Mouse (Mus musculus): ENCODE results near the gene Vps54.
"Not testable (repeated sequence)": the region's sequence is repeated elsewhere in the genome, so short reads cannot be mapped to it uniquely, and the experiment has no call there.

Gene Vps54

DNA sequence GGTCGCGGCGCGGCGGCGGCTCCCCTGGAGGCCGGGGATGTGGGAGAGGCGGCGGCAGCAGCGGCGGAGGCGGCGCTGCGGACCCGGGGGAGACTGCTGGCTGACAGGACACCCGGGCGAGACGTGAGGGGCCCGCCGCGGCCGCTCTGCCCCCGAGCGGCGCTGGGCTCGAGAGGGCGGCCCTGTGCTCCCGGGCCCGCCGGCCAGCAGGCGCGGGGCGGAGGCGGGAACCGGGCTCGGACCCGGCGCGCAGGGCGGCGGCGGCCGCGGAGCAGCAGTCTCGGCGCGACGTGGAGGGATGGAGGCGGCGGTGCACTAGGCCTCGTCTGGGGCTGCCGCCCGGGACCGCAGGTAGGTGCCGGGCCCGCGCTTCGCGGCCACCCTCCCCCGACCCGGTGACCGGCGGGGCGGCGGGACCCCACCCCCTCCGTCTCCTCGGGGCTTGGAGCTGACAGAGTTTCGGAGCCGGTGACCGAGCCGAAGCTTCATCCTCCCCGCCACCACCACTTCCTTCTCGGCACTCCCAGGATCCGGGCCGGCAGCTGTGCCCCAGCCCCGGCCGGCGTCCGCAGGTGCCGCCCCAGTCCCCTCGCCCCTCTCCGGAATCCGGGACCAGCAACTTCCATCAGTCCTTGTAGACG lies at the start of gene Vps54:
Vps54 (plus strand) TSS at position 261 of the 641 bp plus-strand sequence.
- in situ Hi-C loops (cut with MboI): no loop called here

DNA sequence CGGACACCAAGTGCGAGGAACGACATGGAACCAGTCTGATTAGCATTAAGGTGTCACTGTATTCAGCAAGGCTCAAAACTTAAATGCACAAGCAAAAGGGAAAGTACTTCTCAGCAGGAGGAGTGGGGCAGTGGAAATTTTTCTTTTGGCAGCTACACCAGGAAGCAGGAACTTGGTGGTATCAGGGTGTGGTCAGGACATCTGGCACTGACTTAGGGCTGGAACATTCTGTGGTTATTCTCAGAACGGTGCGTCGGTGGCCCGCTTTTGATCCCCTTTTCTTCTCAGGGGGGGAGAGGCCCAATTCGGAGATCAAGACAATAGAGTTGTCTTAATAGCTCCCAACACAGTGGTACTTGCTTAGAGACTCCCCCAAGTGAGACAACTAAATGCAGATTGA lies 47.3 kb upstream of the Vps54 start:
- in situ Hi-C loops (cut with MboI): loop anchor here (25.0 kb wide), 2 partner anchors 280 to 405 kb away; no protein-coding TSS in a partner anchor

DNA sequence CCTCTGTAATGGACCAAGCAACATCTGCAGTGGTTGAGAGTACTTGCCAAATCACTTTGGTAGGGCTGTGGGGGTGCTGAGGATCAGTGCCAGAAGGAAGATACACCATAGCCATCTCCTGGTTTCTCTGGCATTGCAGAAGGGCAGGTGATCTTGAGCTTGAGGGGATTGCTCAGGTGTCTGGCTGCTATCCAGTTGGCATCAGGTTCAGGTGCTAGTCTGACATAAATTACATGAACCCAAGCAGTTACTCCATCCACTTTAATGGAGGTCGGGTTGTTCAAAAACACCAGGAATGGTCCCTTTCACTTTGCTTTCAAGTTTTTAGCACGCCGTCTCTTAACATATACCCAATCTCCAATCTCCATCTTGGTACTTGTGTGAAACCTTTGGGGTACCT lies 44.2 kb upstream of the Vps54 start:
- in situ Hi-C loops (cut with MboI): loop anchor here (25.0 kb wide), 2 partner anchors 283 to 408 kb away; no protein-coding TSS in a partner anchor

DNA sequence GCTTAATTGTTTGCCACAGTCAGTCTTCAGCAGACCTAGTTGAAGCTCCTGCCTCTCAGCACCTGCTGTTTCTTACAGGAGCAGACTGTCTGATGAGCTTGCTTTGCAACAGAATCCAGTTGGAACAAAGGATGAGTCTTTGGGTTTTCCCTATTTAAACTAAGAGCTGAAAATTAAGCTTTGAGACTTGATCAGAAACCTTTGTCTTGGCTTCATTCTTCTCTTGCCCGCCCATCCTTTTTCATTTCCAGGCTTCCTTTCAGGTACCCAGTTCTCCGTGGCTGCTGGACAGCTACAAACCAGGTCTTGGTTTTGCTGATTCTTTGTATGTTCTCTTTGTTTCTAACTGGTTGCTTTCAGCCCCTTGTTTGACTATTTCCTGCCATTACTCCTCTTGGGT lies 30.0 kb upstream of the Vps54 start:
- in situ Hi-C loops (cut with MboI): no loop called here

DNA sequence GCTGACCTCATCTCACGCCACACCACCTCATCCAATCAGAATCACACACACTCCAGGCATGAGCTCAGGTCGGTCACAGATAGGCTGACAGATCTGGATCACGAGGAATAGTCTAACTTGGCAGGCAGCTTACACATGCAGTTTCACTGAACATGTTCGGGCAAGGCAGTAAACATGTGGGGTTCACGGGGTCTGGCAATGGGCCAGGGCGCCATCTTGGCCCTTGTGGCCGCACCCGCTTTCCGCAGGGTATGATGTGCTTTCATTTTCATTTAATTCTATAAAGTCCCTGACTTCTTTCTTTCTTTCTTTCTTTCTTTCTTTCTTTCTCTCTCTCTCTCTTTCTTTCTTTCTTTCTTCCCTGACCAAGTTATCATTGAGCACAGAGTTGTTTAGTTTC lies 29.4 kb upstream of the Vps54 start:
- in situ Hi-C loops (cut with MboI): not testable (repeated sequence)

DNA sequence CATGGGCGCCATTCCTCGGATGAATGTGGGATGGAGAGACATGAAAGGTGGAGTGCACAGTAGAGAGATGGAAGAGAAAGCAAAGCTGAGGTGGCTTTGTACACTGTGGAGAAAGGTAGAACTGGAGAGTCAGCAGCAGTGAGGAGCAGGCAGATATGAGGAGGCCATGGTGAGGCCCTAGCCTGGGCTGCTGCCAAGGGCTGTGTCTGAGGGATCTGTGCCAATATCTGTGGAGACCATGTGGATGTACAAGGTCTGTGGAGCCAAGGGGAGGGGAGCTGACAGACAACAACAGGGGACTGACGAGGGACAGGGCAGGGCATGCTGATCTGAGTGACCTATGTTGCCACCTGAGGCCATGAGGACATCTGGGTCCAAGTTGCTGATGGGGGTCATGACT lies 21.7 kb upstream of the Vps54 start:
- in situ Hi-C loops (cut with MboI): no loop called here

DNA sequence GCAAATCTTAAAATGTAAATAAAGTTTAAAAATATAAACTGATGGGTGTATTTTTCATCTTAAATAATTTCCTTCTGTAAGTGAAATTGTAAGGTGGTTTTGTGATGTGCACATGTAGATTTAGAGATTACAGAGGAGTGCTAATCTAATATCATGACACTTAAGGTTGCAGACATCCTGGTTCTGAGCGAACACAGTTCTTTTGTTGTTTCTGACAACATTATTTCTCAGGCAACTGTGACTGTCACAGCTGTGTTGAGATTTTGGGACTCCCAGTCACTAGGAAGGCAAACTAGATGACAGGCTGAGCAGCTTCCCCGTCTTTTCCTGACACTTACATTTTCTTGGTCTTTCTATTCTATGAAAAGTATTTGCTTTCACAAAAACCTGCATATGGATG lies 19.8 kb upstream of the Vps54 start:
- in situ Hi-C loops (cut with MboI): no loop called here

DNA sequence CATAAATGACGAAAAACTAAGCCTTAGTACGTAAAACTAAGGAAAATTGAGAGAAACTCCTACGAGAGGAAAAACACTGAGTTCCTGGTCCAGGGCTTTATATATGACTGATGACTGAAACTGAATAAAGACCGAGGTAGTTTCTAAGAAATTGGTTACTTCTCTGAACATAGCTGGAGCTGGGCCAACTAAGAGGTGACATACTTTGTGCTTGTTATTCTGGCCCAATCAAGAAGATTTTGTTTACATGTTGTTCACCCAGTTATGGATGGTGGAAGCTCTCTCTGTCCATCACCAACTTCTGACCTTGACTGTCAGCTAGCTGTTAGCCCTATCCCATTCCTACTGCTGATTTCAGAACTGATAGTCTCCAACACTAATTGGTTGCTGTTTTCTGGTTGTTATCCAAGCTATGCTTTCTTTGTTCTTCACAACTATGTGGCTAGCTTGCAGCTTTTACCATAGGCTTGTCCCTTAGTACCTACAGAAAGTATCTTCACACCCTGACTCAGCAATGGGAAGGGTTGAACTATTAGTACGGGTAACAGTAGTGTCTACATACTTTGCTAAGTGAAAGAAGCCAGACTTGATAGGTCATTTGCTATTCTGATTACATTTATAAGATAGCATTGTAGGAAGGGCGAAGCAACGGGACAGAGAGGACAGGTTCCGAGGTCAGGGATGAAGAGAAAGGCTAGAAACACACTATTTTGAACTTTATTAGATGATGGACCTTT lies 19.1 kb upstream of the Vps54 start:
- in situ Hi-C loops (cut with MboI): no loop called here

DNA sequence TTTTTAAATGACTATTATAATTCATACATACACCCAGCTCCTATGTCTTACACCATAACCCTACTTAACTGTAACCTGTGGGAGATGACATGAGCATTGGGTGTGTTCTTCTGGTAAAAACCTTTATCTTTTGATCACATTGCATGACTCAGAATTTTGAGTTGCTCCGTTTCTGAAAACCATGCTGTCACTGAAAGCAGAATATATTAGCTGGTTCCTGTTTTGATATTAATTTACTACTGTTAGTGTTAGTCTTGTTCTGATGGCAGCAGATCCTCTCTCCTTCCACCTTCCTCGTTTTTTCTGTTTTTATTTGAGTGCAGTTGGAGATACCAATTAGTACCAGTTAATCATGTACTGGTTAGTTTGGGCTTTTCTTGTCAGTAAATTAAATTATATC lies 18.3 kb upstream of the Vps54 start:
- in situ Hi-C loops (cut with MboI): no loop called here

DNA sequence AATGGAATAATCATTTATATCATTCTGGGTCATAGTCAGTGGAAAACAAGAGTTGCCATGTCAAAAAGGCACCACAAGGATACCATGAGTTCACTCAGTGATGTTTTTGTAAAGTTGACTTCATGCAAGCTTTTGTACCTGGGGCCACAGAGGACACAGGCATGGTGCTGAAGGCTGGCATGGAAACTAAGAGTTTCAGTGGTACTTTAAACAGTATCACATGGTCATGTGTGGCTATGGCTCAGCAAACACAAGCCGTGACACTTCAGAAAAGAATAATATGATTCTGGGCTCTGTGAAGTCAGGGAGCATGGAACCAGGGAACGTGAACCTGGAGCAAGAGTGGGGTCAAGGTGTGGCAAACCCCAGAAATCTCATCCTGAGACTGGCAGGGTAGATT lies 17.7 kb upstream of the Vps54 start:
- in situ Hi-C loops (cut with MboI): no loop called here

DNA sequence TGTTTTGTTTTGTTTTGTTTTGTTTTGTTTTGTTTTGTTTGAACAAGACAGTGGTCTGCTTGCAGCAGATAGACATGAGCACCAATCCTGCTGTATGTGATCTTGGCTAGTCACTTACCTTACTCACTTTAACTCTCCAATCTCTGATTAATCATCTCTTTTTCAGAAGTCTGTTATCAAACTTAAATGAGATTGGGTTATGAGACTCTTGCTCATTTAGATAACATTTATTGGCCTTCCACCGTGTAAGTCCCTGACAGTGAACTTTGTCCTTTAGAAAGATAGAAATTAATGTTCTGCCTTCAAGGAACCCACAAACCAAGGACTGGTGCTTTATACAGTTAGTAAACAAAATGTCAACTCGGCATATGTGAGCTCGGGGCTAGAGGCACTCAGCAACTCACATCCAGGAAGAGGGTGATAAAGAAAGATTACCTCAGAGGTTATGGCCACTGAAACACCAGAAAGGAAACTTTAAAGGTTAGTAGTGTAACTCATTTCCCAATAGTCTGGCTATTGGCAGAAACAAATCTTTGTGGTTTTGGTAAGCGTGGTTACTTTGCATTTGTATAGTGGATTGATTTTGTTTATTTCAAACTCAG lies 16.4 kb upstream of the Vps54 start:
- in situ Hi-C loops (cut with MboI): no loop called here

DNA sequence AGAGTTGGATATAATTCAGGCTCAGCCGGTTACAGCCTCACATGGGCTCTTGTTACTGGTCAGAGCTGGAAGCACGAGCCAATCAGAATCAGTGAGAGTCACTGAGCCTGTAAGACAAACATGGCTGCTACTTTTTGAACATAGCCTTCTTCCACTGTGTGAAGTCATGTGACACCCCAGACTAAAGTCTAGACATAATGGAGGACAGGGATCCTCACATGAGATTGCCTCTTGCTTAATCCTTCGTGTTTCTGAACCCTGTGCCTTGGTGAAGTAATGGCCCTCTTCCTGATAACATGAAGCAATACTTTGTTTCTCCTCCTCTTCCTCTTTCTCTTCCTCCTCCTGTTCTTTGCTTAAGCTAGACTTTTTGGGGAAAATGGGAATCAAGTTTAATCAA lies 15.5 kb upstream of the Vps54 start:
- in situ Hi-C loops (cut with MboI): no loop called here

DNA sequence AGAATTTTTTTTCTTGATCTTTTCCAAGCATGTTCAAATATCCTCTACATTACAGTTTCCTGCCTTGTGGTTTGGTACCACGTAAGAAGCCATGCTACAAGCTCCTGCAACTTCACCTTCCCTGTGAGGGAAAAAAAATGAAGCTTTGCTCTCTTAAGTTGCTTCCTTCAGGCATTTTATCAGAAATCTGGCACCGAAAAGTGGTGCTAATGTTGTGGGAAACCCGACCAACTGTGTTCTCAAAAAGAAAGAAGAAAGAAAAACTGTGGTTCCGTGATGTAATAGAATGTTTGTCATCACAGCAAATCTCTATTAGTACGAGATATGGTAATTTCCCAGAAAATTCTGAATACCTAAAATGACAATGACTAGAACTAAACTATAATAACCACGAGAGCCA lies 15.0 kb upstream of the Vps54 start:
- in situ Hi-C loops (cut with MboI): no loop called here

DNA sequence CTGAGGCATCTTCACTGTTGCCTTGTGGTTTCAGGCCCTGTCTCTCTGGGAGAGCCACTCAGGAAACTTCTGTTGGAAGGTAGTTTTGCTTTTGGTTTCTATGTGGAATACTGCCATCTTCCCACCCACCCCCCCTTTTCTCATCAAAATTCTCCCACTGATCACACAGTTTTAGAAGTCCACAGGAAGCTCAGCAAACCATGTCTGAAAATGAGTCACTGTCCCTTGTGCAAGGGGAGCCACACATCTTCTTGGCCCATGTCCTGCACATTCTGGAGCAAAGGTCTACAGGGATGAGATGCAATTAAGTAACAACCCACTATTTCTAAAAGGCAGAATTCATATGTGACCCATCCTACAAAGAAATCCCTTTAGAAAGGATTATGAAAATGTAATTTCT lies 14.6 kb upstream of the Vps54 start:
- in situ Hi-C loops (cut with MboI): no loop called here

DNA sequence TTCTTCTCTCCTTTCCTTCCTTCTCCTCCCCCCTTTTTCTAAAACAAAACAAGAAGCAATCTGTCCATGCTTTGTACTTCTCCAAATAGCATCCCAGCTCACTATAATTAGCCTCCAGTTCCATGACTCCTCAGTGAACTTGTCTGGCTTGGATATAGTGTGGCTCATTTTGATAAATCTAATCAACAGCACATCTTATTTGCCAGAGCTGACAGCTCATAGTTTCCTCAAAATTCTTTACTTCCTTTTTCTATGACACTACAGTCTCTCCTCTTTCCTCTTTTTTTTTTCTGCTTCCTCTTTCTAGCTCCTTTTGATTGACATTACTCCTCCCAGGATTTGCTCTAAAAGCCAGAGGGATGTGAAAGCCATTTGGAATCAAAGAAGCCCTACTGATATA lies 14.1 kb upstream of the Vps54 start:
- in situ Hi-C loops (cut with MboI): no loop called here

DNA sequence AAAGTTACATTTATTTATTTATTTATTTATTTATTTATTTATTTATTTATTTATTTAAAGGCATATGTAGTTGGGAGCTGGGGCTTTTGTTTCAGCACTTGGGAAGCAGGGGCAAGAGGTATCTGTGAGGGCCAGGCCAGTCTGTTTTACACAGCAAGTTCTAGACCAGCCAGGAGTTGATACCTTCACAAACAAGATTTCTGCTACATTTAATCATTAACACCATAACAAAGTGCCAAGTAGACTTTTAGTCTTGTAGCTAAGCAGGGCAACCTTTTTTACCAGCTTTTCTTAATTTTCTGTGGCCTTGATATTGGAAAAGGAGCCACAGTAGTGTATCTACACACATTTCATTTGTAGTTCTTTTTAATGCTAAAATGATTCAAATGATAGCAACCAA lies 3.7 kb upstream of the Vps54 start:
- in situ Hi-C loops (cut with MboI): no loop called here

DNA sequence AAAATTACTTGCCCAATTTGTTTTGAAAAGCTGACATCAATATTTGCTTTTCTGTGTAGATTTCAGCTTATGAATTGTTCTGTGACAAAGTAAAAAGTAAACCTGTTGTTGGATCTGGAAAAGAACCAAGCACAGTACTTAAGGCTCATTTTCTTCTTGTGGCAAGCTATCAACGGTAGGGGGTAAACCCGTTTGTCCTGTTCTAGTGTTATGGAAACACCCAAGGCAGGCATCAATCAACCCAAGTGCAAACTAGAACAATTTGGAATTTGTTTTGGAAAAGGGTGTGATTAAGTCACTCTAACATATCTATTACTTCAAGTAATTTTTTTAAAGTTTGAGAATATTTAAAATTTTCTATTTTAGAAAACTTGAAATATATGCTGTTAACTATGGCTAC lies 3.3 kb upstream of the Vps54 start:
- in situ Hi-C loops (cut with MboI): no loop called here

DNA sequence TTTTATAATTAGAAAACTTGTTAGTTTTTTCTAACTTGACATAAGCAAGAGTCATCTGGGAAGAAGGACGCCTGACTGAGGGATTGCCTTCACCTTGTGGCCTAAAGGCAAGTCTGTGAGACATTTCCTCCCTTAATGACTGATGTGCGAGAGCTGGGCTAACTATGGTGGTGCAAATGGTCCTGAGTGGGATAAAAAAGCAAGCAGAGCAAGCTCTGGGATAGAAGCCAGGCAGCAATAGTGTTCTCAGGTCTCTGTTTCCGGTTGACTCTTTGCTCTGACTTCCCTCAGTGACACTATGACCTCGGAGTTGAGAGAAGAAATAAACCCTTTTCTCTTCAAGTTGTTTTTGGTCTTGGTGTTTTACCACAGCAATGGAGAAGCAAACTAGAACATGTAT lies 2.1 kb upstream of the Vps54 start:
- in situ Hi-C loops (cut with MboI): no loop called here

DNA sequence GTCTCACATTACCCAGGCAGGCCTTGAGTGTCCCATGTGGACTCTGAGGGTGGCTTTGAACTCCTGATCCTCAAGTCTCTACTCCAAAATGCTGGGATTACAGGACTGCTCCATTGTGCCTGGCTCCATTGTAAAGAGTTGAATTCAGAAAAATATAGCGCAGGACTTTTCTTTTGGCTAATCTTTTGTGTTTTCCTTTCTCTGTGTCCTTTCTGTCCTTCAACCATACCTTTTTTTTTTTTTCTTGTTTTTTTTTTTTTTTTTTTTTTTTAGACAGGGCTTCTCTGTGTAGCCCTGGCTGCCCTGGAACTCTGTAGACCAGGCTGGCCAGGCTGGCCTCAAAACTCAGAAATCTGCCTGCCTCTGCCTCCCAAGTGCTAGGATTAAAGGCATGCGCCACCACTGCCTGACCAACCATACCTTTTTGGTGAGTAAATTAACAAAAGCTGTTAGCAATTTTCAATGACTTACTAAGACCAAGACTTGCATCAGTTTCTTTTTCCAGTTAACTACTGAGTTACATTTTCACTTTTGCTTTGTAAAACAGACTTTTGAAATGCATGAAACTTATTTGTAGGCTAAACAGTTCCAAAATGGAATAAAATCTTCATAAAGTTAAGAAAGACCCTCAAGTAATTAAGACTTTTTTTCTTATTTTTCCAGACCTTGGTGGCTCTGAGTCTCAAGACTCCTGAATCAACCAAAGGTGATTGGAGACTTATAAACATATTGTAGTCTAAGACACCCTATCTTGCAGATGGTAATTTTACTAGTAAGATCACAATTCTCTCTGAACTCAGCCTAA lies 1.4 kb upstream of the Vps54 start:
- in situ Hi-C loops (cut with MboI): no loop called here

DNA sequence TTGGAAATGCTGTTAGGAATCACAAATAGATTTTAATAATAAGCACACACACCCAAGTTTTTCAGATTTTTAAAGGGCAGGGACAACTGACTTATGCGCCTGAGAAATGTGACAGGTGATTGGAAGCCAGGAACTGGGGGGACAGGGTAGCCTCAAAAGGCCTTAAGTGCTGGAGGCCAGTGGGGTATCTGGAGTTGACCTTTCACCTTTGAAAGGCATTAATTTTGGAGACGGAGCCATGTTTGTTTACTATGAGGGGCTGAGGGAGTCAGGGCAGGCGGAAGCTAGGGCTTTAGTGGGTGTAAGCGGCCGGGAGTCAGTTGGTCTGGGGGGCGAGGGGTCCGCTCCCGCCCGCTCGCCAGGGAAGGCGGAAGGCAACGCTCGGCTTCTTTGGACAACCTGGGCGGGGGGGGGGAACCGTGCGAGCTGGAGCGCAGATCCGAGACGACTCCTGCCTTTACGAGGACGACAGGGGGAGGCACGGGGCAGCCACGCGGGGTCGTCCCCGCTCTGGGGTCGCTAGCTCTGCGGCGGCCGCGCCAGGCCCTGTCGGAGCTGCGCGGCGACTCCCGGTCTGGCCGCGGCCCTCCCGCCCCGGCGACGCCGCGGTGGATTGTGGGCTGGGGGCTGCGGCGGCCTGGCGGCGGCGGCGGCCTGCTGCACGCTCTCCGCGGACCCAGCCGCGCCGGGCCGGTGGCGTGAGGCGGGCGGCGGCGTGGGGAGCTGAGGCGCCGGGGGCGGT lies 631 bp upstream of the Vps54 start:
- in situ Hi-C loops (cut with MboI): no loop called here

DNA sequence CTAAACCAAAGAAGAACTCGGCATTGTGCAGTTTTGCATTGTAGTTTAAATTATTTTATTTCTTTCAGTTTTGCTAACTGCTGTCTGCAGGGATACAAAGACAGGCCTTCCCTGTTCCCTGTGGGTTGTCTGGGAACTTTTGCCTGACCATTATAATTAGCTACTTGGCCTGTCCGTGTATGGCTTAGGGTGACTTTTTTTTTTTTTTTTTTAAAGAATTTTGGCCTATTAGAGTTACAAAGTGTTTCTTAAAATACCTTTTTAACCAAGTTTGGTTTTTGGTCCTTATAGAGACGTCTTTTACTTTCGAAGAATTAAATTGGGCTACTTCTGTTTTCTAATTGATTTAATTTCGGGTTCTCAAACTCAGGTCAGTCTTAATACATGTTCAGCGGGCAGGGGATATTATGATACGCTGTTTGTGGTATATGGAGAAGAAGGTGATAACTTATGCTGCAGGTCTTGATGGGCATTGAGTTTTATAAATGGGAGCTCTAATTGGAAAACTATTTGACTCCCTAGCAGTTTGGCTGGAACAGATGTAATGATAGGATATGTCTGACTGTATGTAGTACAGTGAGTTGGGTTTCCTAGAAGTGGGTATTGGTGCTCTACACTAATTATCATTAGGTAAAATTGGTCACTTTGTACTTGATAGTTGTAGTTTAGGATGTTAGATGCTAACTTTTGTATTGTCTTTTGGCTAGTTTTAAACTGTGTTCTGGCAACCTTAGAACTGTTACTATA lies 855 bp downstream of the Vps54 start:
- in situ Hi-C loops (cut with MboI): no loop called here

All from mature B cell (primary cell).